Mouse (Mus musculus): ENCODE results near the gene Pkn3. TPM values are rescaled to one million over a fixed set of nuclear protein-coding genes. Genes with fewer than 3 reads are reported as not detected.

Pkn3 gene
- total RNA-seq, 2 experiments from 2014 or later: 1.2 to 1.9 TPM

GRCm38 (mm10) chr2:30062249-30063093 lies 15.0 kb upstream of the Pkn3 start:
- peak in 1 of 2 experiments; percentile 23 for DNase-seq (ENCODE audit: extremely low spot score in 1 of 2, low spot score in 1 of 2)

DNA sequence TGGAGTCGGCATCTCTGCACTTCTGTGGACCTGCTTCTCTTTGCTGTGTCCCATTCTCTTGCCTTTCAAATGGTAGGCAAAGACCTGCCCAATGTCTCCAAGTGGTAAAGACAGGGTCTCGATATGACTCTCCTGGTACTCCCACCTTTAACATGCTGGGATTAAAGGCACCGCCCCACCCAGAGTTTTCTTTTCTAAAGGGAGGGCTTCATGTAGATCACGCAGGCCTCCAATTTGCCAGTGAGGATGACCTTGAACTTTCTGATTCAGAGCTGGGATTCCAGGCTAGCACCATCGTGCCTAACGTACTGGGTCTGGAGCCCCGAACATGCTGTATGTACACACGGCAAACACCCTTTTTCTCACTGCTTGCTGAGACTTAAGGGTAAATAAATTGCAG lies 14.2 kb upstream of the Pkn3 start:
- no peak for DNase-seq (ENCODE audit: extremely low spot score in 1 of 2, low spot score in 1 of 2)

GRCm38 (mm10) chr2:30063791-30064190 lies 13.7 kb upstream of the Pkn3 start:
- no peak for DNase-seq (ENCODE audit: extremely low spot score in 1 of 2, low spot score in 1 of 2)

DNA sequence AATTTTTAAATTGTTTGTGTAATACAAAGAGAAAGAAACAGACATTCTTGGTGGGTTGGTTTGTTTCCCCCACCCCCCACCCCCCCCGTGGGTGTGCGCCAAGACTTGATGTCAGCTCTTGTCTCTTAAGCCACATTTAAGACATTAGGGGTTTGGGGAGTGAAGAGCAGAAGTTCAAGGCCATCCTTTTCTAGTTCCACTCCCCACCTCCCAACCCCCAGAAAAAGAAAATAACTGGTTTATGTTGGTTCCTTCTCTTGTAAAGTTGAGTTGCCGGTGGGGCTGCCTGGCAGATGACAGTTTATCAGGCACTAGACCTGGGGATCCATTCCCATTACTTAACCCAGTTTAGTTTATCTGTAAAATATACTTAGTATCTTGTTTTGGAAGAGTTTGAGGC lies 13.2 kb upstream of the Pkn3 start:
- DNase-seq (ENCODE audit: extremely low spot score in 1 of 2, low spot score in 1 of 2): no peak

- DNase-seq (ENCODE audit: extremely low spot score in 1 of 2, low spot score in 1 of 2): peak; percentile 81 to 89
Observed at GRCm38 (mm10) chr2:30066046-30066901, 11.2 kb upstream of the Pkn3 start.

- peak in 1 of 2 experiments; percentile 42 for DNase-seq (ENCODE audit: extremely low spot score in 1 of 2, low spot score in 1 of 2)
Observed at GRCm38 (mm10) chr2:30067031-30067888, 10.2 kb upstream of the Pkn3 start.

GRCm38 (mm10) chr2:30067962-30068361 lies 9.5 kb upstream of the Pkn3 start:
- no peak for DNase-seq (ENCODE audit: extremely low spot score in 1 of 2, low spot score in 1 of 2)

- DNase-seq (ENCODE audit: extremely low spot score in 1 of 2, low spot score in 1 of 2): no peak
Observed at GRCm38 (mm10) chr2:30072875-30073274, 4.6 kb upstream of the Pkn3 start.

- DNase-seq (ENCODE audit: extremely low spot score in 1 of 2, low spot score in 1 of 2): no peak
Observed at GRCm38 (mm10) chr2:30073285-30073684, 4.2 kb upstream of the Pkn3 start.

DNA sequence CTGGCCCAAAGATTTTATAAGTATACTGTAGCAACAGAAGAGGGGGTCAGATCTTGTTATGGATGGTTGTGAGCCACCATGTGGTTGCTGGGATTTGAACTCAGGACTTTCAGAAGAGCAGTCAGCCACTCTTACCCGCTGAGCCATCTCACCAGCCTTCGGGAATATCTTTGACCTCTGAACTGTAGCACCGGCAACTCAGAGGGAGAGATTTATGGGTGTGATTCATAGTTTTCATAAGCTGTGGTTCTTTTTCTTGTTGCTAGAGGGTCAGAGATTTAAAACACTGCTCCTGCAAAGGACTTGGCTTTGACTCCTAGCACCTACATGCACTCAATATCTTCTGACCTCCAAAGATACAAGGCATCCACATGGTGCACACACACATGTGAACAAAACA lies 1.9 kb upstream of the Pkn3 start:
- DNase-seq (ENCODE audit: extremely low spot score in 1 of 2, low spot score in 1 of 2): no peak

GRCm38 (mm10) chr2:30076439-30076838 lies 1.0 kb upstream of the Pkn3 start:
- DNase-seq (ENCODE audit: extremely low spot score in 1 of 2, low spot score in 1 of 2): no peak

DNA sequence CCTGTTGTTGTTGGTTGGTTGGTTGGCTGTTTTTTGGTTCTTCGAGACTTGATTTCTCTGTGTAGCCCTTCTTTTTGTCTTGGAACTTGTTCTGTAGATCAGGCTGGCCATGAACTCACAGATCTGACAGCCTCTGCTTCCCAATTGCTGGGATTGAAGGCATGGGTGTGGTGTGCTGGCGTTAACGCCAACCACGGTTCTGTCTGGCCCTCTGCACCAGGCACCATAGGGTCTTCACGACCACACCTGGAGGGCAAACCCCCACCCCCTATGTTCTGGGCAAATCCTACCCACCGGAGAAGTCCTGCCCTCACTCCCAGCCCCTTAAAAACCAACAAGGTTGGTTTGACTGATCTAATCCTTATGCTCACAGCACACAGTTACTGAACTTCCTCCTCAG lies 525 bp upstream of the Pkn3 start:
- DNase-seq (ENCODE audit: extremely low spot score in 1 of 2, low spot score in 1 of 2): no peak

DNA sequence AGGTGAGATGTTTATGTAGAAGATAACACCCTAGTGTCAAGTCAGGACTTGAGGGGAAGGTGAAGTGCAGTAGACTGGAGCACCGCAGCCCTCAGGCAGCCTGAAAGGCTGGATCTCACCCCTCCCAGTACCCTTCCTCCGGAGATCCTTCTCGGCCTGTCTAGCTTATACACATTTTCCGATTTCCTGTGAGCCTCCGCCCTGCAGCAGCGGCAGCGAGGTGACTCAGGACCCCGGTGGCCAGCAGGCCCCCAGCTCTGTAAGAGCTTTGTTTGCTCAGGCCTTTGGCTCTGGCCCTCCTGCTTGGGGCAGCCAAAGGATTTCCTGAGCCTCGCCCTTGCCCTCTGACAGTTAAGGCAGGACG lies 847 bp downstream of the Pkn3 start:
- DNase-seq (ENCODE audit: extremely low spot score in 1 of 2, low spot score in 1 of 2): no peak

- no peak for DNase-seq (ENCODE audit: extremely low spot score in 1 of 2, low spot score in 1 of 2)
Observed at GRCm38 (mm10) chr2:30078760-30079159, 1.3 kb downstream of the Pkn3 start.

- DNase-seq (ENCODE audit: extremely low spot score in 1 of 2, low spot score in 1 of 2): no peak
Observed at GRCm38 (mm10) chr2:30080181-30080800, 2.8 kb downstream of the Pkn3 start.

- no peak for DNase-seq (ENCODE audit: extremely low spot score in 1 of 2, low spot score in 1 of 2)
Observed at GRCm38 (mm10) chr2:30084113-30084512, 6.6 kb downstream of the Pkn3 start.

DNA sequence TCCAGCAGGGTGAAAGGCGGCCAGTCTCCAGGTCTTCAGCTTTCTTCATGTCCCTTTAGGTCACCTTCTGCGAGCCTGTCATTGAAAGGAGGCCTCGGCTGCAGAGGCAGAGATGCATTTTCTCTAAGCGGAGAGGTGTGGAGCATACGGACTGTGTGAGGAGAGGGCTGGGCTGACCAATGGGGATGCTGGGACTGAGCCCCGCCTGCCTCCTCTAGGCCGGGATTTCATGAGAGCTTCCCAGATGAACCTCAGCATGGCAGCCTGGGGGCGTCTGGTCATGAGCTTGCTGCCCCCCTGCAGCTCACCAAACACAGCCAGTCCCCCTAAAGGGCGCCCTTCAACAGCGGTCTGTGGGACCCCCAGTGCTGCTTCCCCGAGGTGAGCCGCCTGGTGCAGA lies 7.1 kb downstream of the Pkn3 start:
- no peak for DNase-seq (ENCODE audit: extremely low spot score in 1 of 2, low spot score in 1 of 2)

DNA sequence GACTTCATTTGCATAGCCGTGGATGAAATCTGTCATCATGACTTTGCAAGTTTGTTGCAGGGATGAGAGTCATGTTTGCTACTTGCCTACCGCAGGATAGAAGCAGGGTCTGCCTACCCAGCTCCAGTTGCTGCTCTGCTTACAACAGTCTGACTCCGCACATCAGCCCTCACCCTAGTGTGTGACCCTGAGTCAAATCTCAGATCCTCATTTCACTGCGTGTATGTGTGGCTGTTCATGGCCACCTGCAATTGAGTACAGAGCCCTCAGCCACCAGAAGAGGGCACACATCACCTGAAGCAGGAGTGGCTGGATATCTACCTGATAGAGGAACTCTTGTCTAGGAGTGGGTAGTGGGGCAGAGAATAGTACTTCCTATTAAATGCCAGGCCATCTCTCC lies 9.8 kb downstream of the Pkn3 start:
- no peak for DNase-seq (ENCODE audit: extremely low spot score in 1 of 2, low spot score in 1 of 2)

GRCm38 (mm10) chr2:30091521-30091920 lies 14.0 kb downstream of the Pkn3 start:
- DNase-seq (ENCODE audit: extremely low spot score in 1 of 2, low spot score in 1 of 2): no peak

GRCm38 (mm10) chr2:30092280-30092918 lies 14.9 kb downstream of the Pkn3 start:
- no peak for DNase-seq (ENCODE audit: extremely low spot score in 1 of 2, low spot score in 1 of 2)

All from layer of hippocampus, postnatal 25 days (tissue).